16 mouse cellular contexts compared by ENCODE assay signal in the genomic region with DNA sequence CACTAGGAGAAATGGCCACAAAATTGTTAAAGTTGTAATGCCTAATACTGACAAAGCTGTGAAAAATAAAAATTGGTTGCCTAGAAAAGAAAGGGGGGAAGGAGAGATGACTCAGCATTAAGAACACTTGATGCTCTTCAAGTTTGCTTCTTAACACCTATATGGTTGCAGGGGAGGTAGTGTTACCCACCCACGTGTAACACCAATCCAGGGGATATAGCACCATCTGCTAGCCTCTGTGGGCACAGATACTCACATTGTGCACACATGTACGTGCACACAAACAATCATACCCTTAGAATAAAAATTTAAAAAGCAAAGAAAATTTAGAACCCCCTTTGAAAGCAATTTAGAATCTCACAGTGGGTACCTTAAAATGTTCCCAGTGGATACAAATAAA.
DNase-seq lines count a peak whose midpoint lies in the region; ATAC-seq lines count a peak whose summit lies in the region.
"Had no signal": no experiment of that assay in that cellular context is flagged by ENCODE, and none has a peak within 500 bp of the region (broad histone marks: within the 10 kb centered on the region; RNA-seq: fewer than 3 reads in every experiment).

No protein-coding gene starts in this region.

- H3K27me3 ChIP-seq in forebrain, embryonic 11.5 days (ENCODE audit: control insufficient read depth, insufficient read depth, low read length): no peaks in the 10 kb centered on the region
- H3K27me3 ChIP-seq: heart, embryonic 12.5 days had no signal

- WGBS in forebrain, embryonic 11.5 days: 88% methylated on average over 2 of the region's 2 CpGs

- no peak overlapping the region for H3K27ac ChIP-seq in forebrain, embryonic 11.5 days (ENCODE audit: low read depth, low read length)
- H3K27ac ChIP-seq: embryonic facial prominence, embryonic 10.5 days; hindbrain, embryonic 10.5 days; hindbrain, embryonic 14.5 days had no signal

- H3K9me3 ChIP-seq in forebrain, embryonic 11.5 days (ENCODE audit: control insufficient read depth, low read length): no peaks in the 10 kb centered on the region
- H3K9me3 ChIP-seq: embryonic facial prominence, embryonic 10.5 days; heart, embryonic 12.5 days; hindbrain, embryonic 10.5 days had no signal

- no peaks in the 10 kb centered on the region for H3K36me3 ChIP-seq in forebrain, embryonic 11.5 days (ENCODE audit: control insufficient read depth, insufficient read depth, low read length)
- H3K36me3 ChIP-seq: embryonic facial prominence, embryonic 10.5 days; heart, embryonic 12.5 days; hindbrain, embryonic 10.5 days had no signal

- ATAC-seq in forebrain, embryonic 11.5 days (replicated peaks; ENCODE audit: low FRiP score): no peak
- ATAC-seq: forebrain, embryonic 14.5 days had no signal

- H3K9ac ChIP-seq in forebrain, embryonic 11.5 days (ENCODE audit: low read length): no peak overlapping the region
- H3K9ac ChIP-seq: heart, embryonic 12.5 days; hindbrain, embryonic 14.5 days had no signal

- DNase-seq in heart, adult 11 months: peak; percentile 40
- DNase-seq in heart, adult 18-20 months: no peak
- DNase-seq in right cerebral cortex, adult 18-20 months: peak; percentile 42
- no peak for DNase-seq in right cerebral cortex, postnatal 10 days (ENCODE audit: low spot score in 2 of 2)
- DNase-seq in right cerebral cortex, postnatal 36 days (ENCODE audit: low spot score in 2 of 2): peak; percentile 25 to 47
- DNase-seq in forebrain, embryonic 11.5 days (ENCODE audit: low spot score): no peak
- DNase-seq: adrenal gland, adult 2 months; adrenal gland, postnatal 25 days; cerebellum, adult 2 months; cerebellum, postnatal 10 days; gastrocnemius, postnatal 10 days had no signal

- H3K4me1 ChIP-seq in forebrain, embryonic 11.5 days (replicated peaks; ENCODE audit: control insufficient read depth, insufficient read depth, low read length): no peaks in the 10 kb centered on the region
- H3K4me1 ChIP-seq: heart, embryonic 12.5 days; hindbrain, embryonic 10.5 days had no signal

- no peak overlapping the region for H3K4me2 ChIP-seq in forebrain, embryonic 11.5 days (ENCODE audit: low read depth, low read length, severe bottlenecking)
- H3K4me2 ChIP-seq: heart, embryonic 12.5 days; hindbrain, embryonic 14.5 days had no signal

- H3K4me3 ChIP-seq in forebrain, embryonic 11.5 days (ENCODE audit: low read depth, low read length): no peak overlapping the region
- H3K4me3 ChIP-seq: embryonic facial prominence, embryonic 10.5 days; heart, embryonic 12.5 days; hindbrain, embryonic 10.5 days had no signal

Comparison
In these comparisons a context has a peak if more than half of its experiments do, and no peak if none do; other contexts are left out.
1. DNase-seq: peak in heart, adult 11 months (single experiment), right cerebral cortex, adult 18-20 months (single experiment) and right cerebral cortex, postnatal 36 days (2 of 2); none in heart, adult 18-20 months (0 of 2), right cerebral cortex, postnatal 10 days (0 of 2) and forebrain, embryonic 11.5 days (single experiment).